Mouse (Mus musculus): Measurements from ENCODE around the gene Cox18. TPM values are rescaled to one million over a fixed set of nuclear protein-coding genes. Genes with fewer than 3 reads are reported as not detected.

The Cox18 gene
- polyA plus RNA-seq, 1 experiment from 2014 or later, result 28.5 TPM

DNA sequence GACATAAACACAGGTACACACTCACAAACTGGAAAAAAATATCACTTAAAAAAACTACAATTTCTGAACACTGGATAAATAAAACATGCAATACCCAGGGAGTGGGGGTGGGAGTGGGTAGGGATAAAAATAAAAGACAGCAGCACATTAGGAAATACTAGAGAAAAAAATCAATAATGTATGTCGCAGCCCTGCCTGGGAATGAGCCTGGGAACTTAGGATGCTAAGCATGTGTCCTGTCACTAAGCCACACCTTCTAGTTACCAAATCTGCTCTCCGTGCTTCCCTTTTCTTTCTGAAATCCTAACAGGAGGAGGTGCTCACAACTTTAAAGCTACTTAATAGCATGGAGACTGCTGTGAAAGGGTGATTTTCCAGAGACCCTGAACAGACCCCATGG lies 6.0 kb upstream of the Cox18 start:
- peaks cover 56% of the 10 kb centered on the region for H3K36me3 ChIP-seq (ENCODE audit: control insufficient read depth, insufficient read depth)
- H3K4me2 ChIP-seq (ENCODE audit: low read depth, low read length), result no peak overlapping the region
- ATAC-seq (replicated peaks; ENCODE audit: extremely low read depth, insufficient read depth, low FRiP score), result no peak
- 0 out of 2 replicates have a peak, but pooled peaks cover 1% of the 10 kb centered on the region for H3K4me1 ChIP-seq (ENCODE audit: control insufficient read depth, insufficient read depth, low read length)
- no peak overlapping the region for H3K27ac ChIP-seq (ENCODE audit: low read length)
- no peaks in the 10 kb centered on the region for H3K9me3 ChIP-seq (replicated peaks; ENCODE audit: control insufficient read depth, low read length)
- H3K9ac ChIP-seq (ENCODE audit: low read length), result no peak overlapping the region
- H3K4me3 ChIP-seq (ENCODE audit: low read length), result no peak overlapping the region
- no peaks in the 10 kb centered on the region for H3K27me3 ChIP-seq (ENCODE audit: control insufficient read depth, insufficient read depth, low read length)
- 94% methylated on average over 2 of the region's 2 CpGs for WGBS

DNA sequence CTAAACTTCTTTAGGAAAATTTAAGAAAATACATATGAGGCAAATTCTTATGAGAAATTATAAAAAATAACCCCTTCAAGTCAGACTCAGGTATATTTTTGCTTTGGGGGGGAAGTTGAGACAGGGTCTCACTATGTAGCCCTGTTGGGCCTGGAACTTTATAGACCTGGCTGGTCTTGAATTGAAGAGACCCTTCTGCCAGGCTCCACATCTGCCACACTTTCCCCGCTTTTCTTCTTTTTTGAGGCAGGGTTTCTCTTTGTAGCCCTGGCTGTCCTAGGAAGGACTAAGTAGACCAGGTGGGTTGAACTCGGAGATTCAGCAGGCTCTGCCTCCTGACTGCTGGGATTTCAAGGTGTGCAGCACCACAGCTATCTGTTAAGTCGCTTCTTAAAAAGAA lies 2.9 kb upstream of the Cox18 start:
- Histone ChIP-seq H3K36me3 (ENCODE audit: control insufficient read depth, insufficient read depth) (peaks cover 40% of the 10 kb centered on the region), H3K4me1 (ENCODE audit: control insufficient read depth, insufficient read depth, low read length) (peaks cover 12% of the 10 kb centered on the region), H3K4me2 (ENCODE audit: low read depth, low read length) (no peak overlapping the region), H3K27ac (ENCODE audit: low read length) (no peak overlapping the region), H3K27me3 (ENCODE audit: control insufficient read depth, insufficient read depth, low read length) (no peaks in the 10 kb centered on the region), H3K9ac (ENCODE audit: low read length) (no peak overlapping the region), H3K9me3 (replicated peaks; ENCODE audit: control insufficient read depth, low read length) (no peaks in the 10 kb centered on the region), H3K4me3 (ENCODE audit: low read length) (no peak overlapping the region)
- 93% methylated on average over 3 of the region's 3 CpGs for WGBS
- no peak for ATAC-seq (replicated peaks; ENCODE audit: extremely low read depth, insufficient read depth, low FRiP score)

DNA sequence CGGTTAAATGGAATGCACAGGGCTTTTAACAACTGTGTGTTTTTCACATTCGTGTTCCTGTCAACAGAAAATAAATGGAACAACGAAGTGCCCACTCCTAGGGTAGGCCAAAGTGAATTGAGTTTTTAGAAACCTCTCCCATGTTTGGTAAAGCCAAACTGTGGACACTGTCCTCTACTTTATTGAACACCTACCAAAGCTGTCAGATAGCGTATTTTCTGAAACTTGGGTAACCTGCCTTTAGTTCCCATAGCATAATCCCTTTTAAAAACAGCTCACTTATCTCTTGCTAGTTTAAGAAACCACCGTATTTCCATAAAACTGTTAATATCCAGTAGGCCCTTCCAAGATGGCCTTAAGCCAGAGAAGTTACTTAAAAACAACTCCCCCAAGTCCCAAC lies 929 bp upstream of the Cox18 start:
- Histone ChIP-seq H3K9ac (ENCODE audit: low read length) (no peak overlapping the region), H3K27me3 (ENCODE audit: control insufficient read depth, insufficient read depth, low read length) (no peaks in the 10 kb centered on the region), H3K27ac (ENCODE audit: low read length) (peak overlapping the region; percentile 94), H3K4me2 (ENCODE audit: low read depth, low read length) (peak overlapping the region; percentile 58; the same call in 1 of the 2 replicates), H3K36me3 (ENCODE audit: control insufficient read depth, insufficient read depth) (peaks cover 27% of the 10 kb centered on the region), H3K9me3 (replicated peaks; ENCODE audit: control insufficient read depth, low read length) (no peaks in the 10 kb centered on the region), H3K4me3 (ENCODE audit: low read length) (no peak overlapping the region), H3K4me1 (ENCODE audit: control insufficient read depth, insufficient read depth, low read length) (peaks cover 12% of the 10 kb centered on the region)
- no peak for ATAC-seq (replicated peaks; ENCODE audit: extremely low read depth, insufficient read depth, low FRiP score)
- WGBS, result 82% methylated on average over 5 of the region's 5 CpGs

DNA sequence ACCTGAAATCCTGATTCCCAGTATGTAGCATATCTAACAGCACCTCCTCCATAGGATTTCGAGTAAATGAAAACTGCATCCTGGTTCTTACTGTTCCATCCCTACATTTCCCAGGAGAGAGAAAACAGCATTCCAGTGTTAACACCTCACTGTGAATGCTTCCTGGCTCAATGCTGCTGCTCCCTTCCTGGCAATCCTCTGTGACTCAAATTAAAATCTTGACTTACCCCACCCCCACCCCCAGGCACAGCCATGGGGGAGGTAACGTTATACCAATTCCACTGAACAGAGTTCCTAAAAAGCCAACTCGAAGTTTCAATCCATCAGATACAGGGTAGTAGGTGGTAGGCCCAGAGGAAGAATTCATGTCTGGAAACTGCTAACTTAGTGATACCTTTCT lies 864 bp downstream of the Cox18 start:
- WGBS, result 25% methylated on average over 3 of the region's 3 CpGs
- Histone ChIP-seq H3K27me3 (ENCODE audit: control insufficient read depth, insufficient read depth, low read length) (no peaks in the 10 kb centered on the region), H3K4me1 (ENCODE audit: control insufficient read depth, insufficient read depth, low read length) (peaks cover 12% of the 10 kb centered on the region), H3K36me3 (ENCODE audit: control insufficient read depth, insufficient read depth) (peaks cover 27% of the 10 kb centered on the region), H3K27ac (ENCODE audit: low read length) (peak overlapping the region; percentile 94; the same call in 1 of the 2 replicates), H3K4me3 (ENCODE audit: low read length) (peak overlapping the region; percentile 92), H3K4me2 (ENCODE audit: low read depth, low read length) (peak overlapping the region; percentile 85), H3K9ac (ENCODE audit: low read length) (peak overlapping the region; percentile 87), H3K9me3 (replicated peaks; ENCODE audit: control insufficient read depth, low read length) (no peaks in the 10 kb centered on the region)
- no peak for ATAC-seq (replicated peaks; ENCODE audit: extremely low read depth, insufficient read depth, low FRiP score)

DNA sequence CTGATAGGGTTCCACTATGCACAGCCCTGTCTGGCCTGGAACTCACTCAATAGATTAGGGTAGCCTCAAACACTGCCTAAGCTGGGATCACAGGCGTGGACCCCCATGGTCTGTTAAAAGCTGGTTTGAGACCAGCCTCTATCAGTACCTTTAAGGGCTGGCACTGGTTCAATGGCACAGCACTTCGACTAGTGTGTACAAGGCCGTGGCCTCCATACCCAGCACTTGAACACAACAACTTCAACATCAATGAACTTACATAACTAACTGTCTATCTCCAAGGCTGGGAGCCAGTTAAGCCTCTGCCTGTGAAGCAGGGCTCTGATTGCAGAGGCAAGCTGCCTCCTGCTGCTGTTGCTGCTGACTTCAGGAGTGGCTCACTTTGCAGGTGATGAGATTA lies 6.0 kb downstream of the Cox18 start:
- ATAC-seq (replicated peaks; ENCODE audit: extremely low read depth, insufficient read depth, low FRiP score), result no peak
- peaks cover 39% of the 10 kb centered on the region for H3K36me3 ChIP-seq (ENCODE audit: control insufficient read depth, insufficient read depth)
- 85% methylated on average over 3 of the region's 3 CpGs for WGBS
- no peak overlapping the region for H3K4me2 ChIP-seq (ENCODE audit: low read depth, low read length)
- no peaks in the 10 kb centered on the region; the same call in 1 of the 2 replicates for H3K9me3 ChIP-seq (replicated peaks; ENCODE audit: control insufficient read depth, low read length)
- H3K4me3 ChIP-seq (ENCODE audit: low read length), result no peak overlapping the region
- H3K27ac ChIP-seq (ENCODE audit: low read length), result no peak overlapping the region
- no peaks in the 10 kb centered on the region for H3K27me3 ChIP-seq (ENCODE audit: control insufficient read depth, insufficient read depth, low read length)
- peaks cover 4% of the 10 kb centered on the region for H3K4me1 ChIP-seq (ENCODE audit: control insufficient read depth, insufficient read depth, low read length)
- H3K9ac ChIP-seq (ENCODE audit: low read length), result no peak overlapping the region

DNA sequence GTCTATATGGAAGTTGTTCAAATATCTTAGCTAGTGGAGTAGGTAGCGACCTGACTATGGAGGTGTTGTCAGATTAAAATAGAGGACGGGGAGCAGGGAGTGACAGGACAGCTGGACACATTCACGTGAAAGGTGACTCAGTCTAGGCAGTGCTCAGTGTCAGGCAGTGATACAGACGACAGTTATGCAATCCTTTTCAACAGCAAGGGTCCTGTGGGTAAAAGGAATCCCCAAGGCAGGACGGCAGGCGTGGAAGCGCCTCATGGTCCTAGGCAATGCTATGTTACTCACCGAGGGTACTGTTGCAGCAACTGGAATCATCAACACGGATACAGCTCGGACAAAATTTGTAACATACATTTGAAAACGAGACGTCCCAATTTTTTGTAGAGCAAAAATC lies 6.6 kb downstream of the Cox18 start:
- ATAC-seq (replicated peaks; ENCODE audit: extremely low read depth, insufficient read depth, low FRiP score), result no peak
- Histone ChIP-seq H3K9me3 (replicated peaks; ENCODE audit: control insufficient read depth, low read length) (no peaks in the 10 kb centered on the region; the same call in 1 of the 2 replicates), H3K9ac (ENCODE audit: low read length) (no peak overlapping the region), H3K4me1 (ENCODE audit: control insufficient read depth, insufficient read depth, low read length) (no peaks in the 10 kb centered on the region), H3K4me3 (ENCODE audit: low read length) (no peak overlapping the region), H3K36me3 (ENCODE audit: control insufficient read depth, insufficient read depth) (peaks cover 39% of the 10 kb centered on the region), H3K27me3 (ENCODE audit: control insufficient read depth, insufficient read depth, low read length) (no peaks in the 10 kb centered on the region), H3K27ac (ENCODE audit: low read length) (no peak overlapping the region), H3K4me2 (ENCODE audit: low read depth, low read length) (no peak overlapping the region)
- 89% methylated on average over 12 of the region's 12 CpGs for WGBS

DNA sequence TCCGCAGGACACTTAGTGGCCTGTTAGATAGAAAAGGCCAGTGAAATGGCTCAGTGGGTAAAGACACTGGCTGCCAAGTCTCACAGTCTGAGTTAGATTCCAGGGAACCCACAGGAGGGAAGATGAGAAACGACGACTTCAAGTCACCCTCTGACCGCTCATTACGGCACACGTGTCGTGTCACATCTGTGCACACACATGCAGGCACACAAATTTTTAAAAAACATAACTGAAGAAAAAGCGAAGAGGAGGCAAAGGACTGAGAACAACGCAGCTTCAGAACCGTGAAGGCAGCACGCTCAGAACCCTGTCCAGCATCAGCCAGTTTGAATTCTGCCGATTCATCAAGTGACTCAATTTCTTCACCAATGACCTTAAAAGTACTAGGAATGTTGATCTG lies 10.4 kb downstream of the Cox18 start:
- H3K27me3 ChIP-seq (ENCODE audit: control insufficient read depth, insufficient read depth, low read length), result no peaks in the 10 kb centered on the region
- no peak overlapping the region for H3K4me3 ChIP-seq (ENCODE audit: low read length)
- H3K9me3 ChIP-seq (replicated peaks; ENCODE audit: control insufficient read depth, low read length), result no peaks in the 10 kb centered on the region; the same call in 1 of the 2 replicates
- no peak for ATAC-seq (replicated peaks; ENCODE audit: extremely low read depth, insufficient read depth, low FRiP score)
- 96% methylated on average over 12 of the region's 12 CpGs for WGBS
- peaks cover 30% of the 10 kb centered on the region for H3K36me3 ChIP-seq (ENCODE audit: control insufficient read depth, insufficient read depth)
- no peak overlapping the region for H3K9ac ChIP-seq (ENCODE audit: low read length)
- no peaks in the 10 kb centered on the region for H3K4me1 ChIP-seq (ENCODE audit: control insufficient read depth, insufficient read depth, low read length)
- H3K4me2 ChIP-seq (ENCODE audit: low read depth, low read length), result no peak overlapping the region
- H3K27ac ChIP-seq (ENCODE audit: low read length), result no peak overlapping the region

DNA sequence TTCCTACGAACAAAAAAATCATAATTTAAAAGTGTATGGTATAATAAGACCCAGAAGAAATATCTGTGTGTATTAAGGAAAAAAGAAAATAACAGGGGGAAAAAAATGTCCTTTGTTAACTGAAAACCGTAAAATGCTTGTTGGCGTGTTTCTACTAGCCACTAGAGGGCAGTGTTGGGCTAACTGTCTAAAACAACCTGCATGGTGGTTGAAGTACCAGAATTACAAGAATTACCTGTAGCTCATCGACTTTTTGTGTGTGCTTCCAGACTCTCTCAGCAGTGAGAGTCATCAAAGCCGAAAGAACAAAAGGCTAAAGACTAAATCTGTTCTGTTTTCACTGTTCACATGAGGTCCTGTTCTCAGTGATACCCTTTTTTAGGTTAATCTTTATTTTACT lies 20.6 kb downstream of the Cox18 start:
- ATAC-seq (replicated peaks; ENCODE audit: extremely low read depth, insufficient read depth, low FRiP score), result no peak
- WGBS, result 15% methylated on average over 5 of the region's 5 CpGs
- Histone ChIP-seq H3K4me1 (ENCODE audit: control insufficient read depth, insufficient read depth, low read length) (no peaks in the 10 kb centered on the region), H3K4me2 (ENCODE audit: low read depth, low read length) (no peak overlapping the region), H3K27me3 (ENCODE audit: control insufficient read depth, insufficient read depth, low read length) (no peaks in the 10 kb centered on the region), H3K27ac (ENCODE audit: low read length) (no peak overlapping the region), H3K36me3 (ENCODE audit: control insufficient read depth, insufficient read depth) (no peaks in the 10 kb centered on the region), H3K4me3 (ENCODE audit: low read length) (no peak overlapping the region), H3K9ac (ENCODE audit: low read length) (no peak overlapping the region), H3K9me3 (replicated peaks; ENCODE audit: control insufficient read depth, low read length) (no peaks in the 10 kb centered on the region)

DNA sequence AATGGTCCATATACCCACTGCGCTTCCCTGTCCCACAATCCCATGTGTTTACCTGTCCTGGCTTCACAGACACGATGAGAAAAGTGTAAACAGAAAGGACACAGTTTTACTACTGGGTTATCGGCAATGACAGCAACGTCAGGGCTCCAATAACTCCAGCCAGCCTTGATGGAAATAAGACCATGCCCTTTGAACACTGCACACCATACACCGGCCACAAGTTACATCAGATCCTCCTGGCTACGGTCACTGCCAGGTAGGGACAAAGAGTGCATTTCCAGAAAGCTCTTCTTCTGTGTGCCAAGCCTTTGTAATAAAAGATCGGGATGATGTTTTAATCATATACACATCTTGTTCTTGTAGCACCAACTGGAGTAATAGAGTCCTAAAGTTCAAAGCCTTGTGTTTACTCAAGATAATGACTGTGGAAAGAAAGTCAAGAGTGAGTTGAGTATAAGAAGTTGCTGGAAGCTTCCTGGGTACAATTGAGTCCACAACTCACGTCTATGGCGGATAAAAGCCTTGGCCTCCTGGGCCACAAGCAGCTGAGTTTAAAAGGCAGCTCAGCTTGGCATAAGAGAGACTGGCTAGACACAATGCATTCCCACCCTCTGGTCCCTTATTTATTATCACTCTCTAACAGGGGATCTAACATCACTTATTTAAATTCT lies 21.2 kb downstream of the Cox18 start:
- no peak overlapping the region for H3K27ac ChIP-seq (ENCODE audit: low read length)
- H3K4me3 ChIP-seq (ENCODE audit: low read length), result no peak overlapping the region
- ATAC-seq (replicated peaks; ENCODE audit: extremely low read depth, insufficient read depth, low FRiP score), result no peak
- H3K27me3 ChIP-seq (ENCODE audit: control insufficient read depth, insufficient read depth, low read length), result no peaks in the 10 kb centered on the region
- no peaks in the 10 kb centered on the region for H3K36me3 ChIP-seq (ENCODE audit: control insufficient read depth, insufficient read depth)
- WGBS, result 73% methylated on average over 9 of the region's 9 CpGs
- no peak overlapping the region for H3K9ac ChIP-seq (ENCODE audit: low read length)
- no peak overlapping the region for H3K4me2 ChIP-seq (ENCODE audit: low read depth, low read length)
- no peaks in the 10 kb centered on the region for H3K9me3 ChIP-seq (replicated peaks; ENCODE audit: control insufficient read depth, low read length)
- no peaks in the 10 kb centered on the region for H3K4me1 ChIP-seq (ENCODE audit: control insufficient read depth, insufficient read depth, low read length)

Measured in heart, embryonic 16.5 days (tissue).